Mouse (Mus musculus): ENCODE data around the gene Islr. TPM values are rescaled to one million over a fixed set of nuclear protein-coding genes. Genes with fewer than 3 reads are reported as not detected.

Islr gene
- polyA plus RNA-seq, 2 experiments from 2014 or later: 0.77 to 1.2 TPM

DNA sequence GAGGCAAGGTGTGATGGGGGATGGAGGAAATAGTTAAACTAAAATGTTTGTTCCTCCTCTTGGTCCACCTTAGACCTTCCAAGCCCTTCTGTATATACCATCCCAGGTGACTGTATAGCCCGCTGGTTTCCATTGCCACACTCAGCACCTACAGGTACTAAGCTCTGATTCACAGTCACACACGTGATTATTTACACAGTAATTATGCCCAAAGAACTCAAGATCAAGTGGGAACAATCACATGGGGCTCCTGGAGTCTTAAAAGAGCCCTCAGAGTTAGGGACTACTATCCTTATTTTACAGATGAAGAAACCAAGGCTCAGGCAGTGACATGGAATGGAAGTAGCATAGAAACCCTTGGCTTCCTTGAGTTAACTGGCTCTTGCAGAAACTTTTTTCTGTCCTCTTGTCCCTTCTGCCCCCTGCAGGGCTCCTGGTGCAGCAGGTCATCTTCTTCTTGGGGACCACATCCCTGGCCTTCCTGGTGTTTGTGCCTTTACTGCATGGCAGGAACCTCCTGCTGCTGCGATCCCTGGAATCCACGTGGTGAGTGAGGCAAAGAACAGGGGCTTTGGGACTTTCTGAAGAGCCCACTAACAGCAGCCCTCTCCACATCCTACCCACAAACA is 53.3 kb downstream of the Islr start:
- ATAC-seq: no peak

GRCm38 (mm10) chr9:58148806-58149205 is 55.3 kb downstream of the Islr start:
- no peak for ATAC-seq

- no peak for ATAC-seq
Observed at GRCm38 (mm10) chr9:58145417-58145816, 58.7 kb downstream of the Islr start.

DNA sequence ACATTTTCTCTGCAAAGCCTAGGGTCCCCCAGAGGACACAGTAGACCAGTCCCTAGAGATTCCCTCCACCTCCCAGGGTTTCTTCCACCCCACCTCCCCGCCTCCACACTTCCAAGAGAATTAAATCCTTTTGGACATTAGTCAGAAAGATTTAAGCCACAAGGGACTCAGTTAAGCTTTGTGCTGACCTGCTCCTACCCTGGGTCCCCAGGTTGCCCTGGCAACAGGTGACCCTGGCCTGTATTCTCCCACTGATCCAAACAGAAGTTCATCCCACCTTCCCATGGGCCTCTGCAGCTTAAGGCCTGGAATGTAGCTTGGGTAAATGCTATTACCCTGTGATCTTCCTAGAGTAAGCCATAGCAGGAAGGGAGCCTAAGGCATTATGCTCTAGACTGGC is 59.4 kb downstream of the Islr start:
- ATAC-seq: no peak

GRCm38 (mm10) chr9:58143419-58143818 is 60.7 kb downstream of the Islr start:
- no peak for ATAC-seq

GRCm38 (mm10) chr9:58139947-58140346 is 64.2 kb downstream of the Islr start:
- peak; percentile 97 for ATAC-seq

GRCm38 (mm10) chr9:58135921-58136321 is 68.2 kb downstream of the Islr start:
- ATAC-seq: no peak

DNA sequence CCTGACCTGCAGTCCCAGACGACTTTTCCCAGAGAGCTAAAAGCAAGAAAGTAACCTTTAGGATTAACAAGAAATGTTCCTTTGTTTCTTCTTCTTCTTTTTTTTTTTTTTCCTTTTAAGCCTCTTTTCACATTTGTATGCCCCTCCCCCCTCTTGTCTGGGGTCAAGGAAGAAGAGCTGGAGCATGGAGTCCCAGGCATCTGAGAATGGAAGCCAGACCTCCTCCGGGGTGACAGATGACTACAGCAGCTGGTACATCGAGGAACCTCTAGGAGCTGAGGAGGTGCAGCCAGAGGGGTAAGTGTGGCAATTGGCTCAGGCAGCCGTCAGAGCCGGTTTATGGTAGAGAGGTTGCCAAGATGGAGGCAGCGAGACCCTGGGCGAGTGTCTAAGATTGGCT is 69.2 kb downstream of the Islr start:
- ATAC-seq: no peak

- ATAC-seq: peak; percentile 84
Observed at GRCm38 (mm10) chr9:58133893-58134884, 69.9 kb downstream of the Islr start.

DNA sequence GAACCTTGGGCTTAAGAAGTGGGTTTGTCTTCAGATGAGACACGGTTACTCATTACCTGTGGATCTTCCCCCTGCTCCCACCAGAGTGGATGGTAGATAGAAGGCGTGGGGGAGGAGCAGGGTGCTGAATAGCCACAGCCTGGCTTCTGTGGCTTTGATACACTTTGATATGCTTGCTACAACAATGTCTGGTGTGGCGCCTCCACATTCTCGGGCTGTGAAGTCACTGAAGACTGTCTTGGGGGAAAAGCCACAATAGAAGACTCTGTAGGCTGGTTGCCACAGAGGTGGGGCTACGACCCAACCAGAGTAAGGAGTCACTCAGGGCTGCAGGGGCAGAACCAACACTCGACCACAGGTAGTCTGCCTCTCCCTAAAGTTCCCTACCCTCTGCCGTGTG is 72.4 kb downstream of the Islr start:
- peak; percentile 36 for ATAC-seq

DNA sequence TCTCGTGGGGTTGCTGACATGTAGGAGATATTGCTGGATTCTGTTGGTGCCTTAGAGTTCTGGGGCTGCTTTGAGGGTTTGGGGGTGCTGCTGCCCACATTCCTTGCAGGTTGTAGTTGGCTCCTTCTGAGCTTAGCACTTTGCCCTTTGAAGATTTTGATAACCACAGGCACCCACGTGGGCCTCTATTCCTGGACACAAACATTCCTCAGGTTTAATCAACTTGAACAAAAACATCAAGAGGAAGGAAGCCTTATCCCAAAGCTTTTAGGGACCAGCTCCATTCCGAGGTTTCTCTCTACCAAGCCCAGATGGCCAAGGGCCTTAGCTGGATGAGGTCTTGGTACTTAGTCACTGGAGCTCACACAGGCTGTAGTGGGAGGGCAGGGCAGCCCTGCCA is 73.2 kb downstream of the Islr start:
- no peak for ATAC-seq

- no peak for ATAC-seq
Observed at GRCm38 (mm10) chr9:58129508-58129907, 74.6 kb downstream of the Islr start.

- no peak for ATAC-seq
Observed at GRCm38 (mm10) chr9:58128926-58129413, 75.1 kb downstream of the Islr start.

GRCm38 (mm10) chr9:58125811-58126210 is 78.3 kb downstream of the Islr start:
- ATAC-seq: no peak

- ATAC-seq: no peak
Observed at GRCm38 (mm10) chr9:58125085-58125484, 79.0 kb downstream of the Islr start.

DNA sequence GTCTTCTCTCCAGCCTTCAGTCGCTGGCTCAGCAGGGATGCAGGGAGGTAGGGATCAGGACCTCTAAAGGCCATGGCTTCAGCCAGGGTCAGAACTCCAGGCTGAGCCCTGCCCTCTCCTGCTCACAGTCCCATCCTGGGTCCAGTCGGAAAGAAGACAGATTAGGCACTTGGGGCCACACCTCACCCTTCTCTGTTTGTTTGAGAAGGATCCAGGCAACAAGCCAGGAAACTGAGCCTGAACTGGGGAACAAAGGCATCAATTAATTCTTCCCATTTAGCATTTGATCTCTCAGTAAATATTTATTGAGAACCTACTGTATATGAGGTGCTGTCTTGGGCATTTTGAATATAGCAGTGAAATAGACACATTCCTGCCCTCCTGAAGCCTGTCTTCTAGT is 85.4 kb downstream of the Islr start, which contains the start of gene Ccdc33:
Ccdc33 (minus strand) TSS at position 153 of the 400 bp plus-strand sequence.
- ATAC-seq: no peak

DNA sequence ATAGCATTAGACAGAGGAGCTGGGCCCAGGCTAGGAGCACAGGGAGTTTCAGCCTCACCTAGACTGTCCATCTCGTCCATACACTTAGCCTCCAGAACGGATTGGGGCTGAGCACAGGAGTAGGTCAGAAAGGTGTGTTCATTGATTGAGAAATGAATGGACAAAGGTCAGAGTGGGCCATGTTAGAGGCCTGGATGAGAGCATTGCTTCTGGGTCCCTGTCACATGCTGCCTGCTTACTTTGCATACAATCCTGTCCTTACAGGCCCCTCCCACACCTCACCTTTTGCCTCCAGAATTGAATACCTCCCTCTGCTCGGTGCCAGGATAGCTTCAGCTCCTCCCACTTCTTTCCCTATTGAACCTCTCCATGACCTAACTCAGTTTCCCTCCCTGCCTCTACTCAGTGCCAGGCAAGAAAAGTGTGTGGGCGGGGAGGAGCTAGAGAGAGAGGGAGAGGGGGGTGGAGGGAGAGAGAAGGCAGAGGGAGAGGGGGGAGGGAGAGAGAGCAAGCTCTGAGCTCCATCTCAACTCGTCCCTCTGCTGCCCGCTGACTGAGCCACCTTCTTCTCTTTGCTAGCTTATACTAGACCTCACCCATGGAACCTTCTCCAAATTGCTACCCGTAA is 88.0 kb downstream of the Islr start:
- ATAC-seq: no peak

GRCm38 (mm10) chr9:58115297-58115925 is 88.7 kb downstream of the Islr start:
- no peak for ATAC-seq

DNA sequence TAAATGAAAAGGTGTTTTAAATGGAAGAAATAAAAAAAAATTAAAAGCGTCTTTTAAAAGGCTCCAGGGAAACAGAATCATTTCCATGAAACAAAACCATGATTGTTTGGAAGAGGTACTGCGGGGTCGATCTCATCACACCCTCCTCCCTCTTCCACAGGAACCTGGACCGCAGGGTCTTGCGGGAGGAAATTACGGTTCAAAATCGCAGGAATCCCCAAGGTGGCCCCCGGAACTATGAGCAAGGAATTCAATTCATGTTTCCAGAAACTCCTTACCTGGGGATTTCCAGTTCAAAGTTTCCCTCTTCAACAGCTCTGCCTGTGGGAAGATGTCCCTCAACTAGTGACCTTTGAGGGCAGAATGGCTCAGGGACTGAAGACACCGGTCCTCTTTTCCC is 90.1 kb downstream of the Islr start:
- no peak for ATAC-seq

DNA sequence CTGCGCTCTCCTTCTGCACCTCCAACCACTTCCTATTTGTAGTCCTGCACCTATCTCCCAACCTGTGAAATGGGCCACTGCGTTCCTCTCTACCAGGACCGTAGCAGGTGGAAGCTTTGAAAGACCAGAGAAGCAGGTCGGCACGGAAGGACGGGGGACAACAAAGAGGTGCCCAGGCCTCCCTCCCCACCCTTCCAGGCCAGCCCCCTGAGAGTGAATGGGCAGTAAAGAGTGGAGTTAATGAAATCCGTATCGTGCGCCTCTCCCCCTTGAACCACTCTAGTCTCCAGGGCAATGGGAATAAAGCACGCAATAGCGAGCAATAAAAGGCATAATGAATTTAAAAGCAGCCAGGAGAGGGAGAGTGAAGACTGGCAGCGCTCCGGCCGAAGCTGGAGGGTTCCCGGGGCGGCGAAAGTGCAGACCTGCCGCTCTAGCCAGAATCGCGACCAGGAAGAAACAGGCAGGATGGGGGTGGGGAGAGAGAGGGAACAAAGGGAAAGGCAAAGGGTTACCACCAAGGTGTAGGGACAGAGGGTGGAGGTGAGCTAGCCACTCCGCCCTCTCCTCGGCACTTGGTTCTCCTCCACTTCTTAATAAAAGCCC is 90.7 kb downstream of the Islr start:
- ATAC-seq: no peak

- no peak for ATAC-seq
Observed at GRCm38 (mm10) chr9:58112866-58113278, 91.2 kb downstream of the Islr start.

DNA sequence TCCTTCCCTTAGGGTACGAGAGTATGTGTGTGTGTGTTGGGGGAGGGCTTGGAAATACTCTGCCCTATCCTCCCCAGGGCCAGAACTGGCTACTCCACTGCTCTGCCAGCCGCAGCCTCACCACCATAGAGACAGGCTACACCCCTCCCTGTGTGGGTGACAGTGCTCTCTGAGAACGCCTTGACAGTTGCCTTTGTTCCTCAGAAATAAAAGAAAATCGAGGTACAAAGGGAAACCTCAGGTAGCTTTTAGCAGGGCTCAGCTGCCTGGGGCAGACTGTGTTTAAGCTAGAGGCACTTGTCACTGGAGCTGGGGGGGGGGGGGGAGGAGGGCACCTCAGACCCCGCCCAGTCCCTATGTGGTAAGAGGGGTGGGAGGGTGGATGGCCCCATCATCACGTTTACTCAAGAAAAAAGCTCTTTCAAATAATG is 91.8 kb downstream of the Islr start:
- ATAC-seq: peak; percentile 69

All from CD4-positive, CD25-positive, alpha-beta regulatory T cell, adult 4 months (primary cell).